Mouse (Mus musculus) embryo, embryonic 10.5 days (tissue): ENCODE measurements around the gene Panx3.

Experiments used
- DNase-seq: peaks from one replicate; pipeline ENCODE4 v3.0.0-alpha.2; 2015; ENCODE audit warnings: low spot score

The Panx3 gene

GRCm38 (mm10) chr9:37634269-37634668 lies 34.8 kb downstream of the Panx3 start:
- no peak for DNase-seq

DNA sequence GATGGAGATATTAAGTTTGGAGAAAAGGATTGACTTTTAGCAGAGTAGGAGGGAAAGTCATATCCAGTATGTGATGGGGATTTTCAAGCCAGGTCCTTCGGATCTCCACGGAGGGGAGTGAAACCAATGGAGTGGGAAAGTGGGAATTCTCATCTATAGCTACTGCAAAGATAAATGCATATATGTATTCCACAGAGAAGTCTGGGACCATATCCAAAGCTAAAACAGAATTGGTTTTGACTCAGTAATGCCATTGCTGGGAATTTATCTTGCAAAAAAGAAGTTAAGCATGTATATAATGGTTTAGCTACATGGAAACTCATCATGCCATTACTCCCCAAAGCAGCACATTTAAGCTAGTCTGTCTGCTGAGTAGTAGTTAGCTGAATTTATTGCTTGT lies 36.7 kb downstream of the Panx3 start:
- DNase-seq: no peak

- DNase-seq: no peak
Measured at GRCm38 (mm10) chr9:37629941-37630340, 39.1 kb downstream of the Panx3 start.

GRCm38 (mm10) chr9:37628581-37628980 lies 40.5 kb downstream of the Panx3 start:
- no peak for DNase-seq

- no peak for DNase-seq
Measured at GRCm38 (mm10) chr9:37627263-37627662, 41.8 kb downstream of the Panx3 start.

- no peak for DNase-seq
Measured at GRCm38 (mm10) chr9:37626103-37626567, 42.9 kb downstream of the Panx3 start.

GRCm38 (mm10) chr9:37625641-37626040 lies 43.4 kb downstream of the Panx3 start:
- peak; percentile 8 for DNase-seq

GRCm38 (mm10) chr9:37625129-37625528 lies 43.9 kb downstream of the Panx3 start:
- no peak for DNase-seq

DNA sequence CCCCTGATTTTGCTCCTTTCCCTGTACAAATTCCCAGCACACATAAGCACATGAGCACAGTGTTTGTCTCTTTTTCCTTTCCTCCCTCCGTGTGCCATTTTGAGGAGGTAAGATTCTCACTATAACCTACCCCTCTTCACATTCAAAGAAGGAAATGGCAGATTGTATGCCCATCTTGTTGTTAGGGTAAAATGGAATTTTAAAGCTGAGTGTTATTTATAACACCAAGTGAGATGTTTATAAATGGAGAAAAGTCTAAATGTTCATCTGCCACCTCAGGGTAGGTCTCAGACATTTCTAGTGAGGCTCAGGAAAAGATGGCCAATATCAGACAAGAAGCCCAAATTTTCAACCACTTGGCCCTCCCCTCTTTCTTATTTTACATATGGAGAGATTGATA lies 44.5 kb downstream of the Panx3 start:
- no peak for DNase-seq

DNA sequence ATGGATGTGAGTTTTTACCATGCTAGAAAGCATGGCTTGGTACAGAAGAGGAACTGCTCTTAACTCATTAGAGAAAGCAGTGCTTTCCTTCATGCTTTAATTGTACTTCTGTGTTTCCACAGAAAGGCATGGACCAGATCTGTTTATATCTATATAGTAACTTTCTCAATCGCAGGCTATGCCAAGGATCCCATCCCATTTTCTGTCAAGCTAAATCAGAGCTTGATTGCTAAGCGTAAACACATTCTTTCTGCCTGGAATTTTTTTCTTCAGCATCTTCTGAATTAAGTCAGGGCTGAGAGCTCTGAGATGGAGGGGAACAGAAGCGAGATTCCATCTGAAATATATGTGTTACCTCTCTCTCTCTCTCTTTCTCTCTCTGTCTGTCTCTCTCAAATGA lies 45.1 kb downstream of the Panx3 start:
- DNase-seq: no peak

- DNase-seq: no peak
Measured at GRCm38 (mm10) chr9:37621290-37621689, 47.7 kb downstream of the Panx3 start.

DNA sequence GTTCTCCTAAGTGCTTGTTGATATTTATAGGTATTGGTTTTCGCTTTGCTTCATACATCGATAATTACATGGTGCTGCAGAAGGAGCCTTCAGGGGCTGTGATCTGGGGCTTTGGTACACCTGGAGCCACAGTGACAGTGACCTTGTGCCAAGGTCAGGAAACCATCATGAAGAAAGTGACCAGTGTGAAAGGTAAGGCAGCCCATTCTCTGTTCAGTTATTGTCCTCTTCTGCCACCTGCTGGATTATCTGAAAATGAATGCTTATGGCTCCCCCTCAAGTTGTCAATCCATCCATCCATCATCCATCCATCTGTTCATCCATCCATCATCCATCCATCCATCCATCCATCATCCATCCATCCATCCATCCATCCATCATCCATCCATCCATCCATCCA lies 52.3 kb downstream of the Panx3 start:
- DNase-seq: peak; percentile 71

GRCm38 (mm10) chr9:37615220-37615619 lies 53.8 kb downstream of the Panx3 start:
- no peak for DNase-seq

DNA sequence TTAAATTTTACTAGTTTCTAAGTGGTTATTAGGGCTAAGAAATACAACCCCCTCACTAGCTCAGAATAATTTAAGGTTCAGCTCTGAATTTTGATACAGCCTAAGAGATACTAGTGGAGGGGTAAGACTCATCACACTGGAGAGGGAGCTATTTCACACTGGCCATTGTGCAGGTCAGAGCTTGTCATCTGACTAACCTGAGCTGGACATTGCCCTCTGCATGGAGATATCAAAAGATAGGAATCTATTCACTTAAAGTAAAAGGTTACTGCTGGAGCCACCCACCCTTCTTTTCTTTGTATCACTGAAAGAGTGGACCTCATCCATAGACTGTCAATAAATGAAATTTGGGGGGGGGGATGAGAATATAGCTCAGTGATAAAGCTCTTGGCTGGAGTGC lies 54.7 kb downstream of the Panx3 start:
- no peak for DNase-seq

GRCm38 (mm10) chr9:37613911-37614280 lies 55.1 kb downstream of the Panx3 start:
- DNase-seq: no peak

- peak; percentile 96 for DNase-seq
Measured at GRCm38 (mm10) chr9:37613182-37613910, 55.7 kb downstream of the Panx3 start, which contains the start of gene Spa17. TSS of gene Spa17 (minus strand) at chr9:37613722.
